Mouse (Mus musculus) heart, postnatal 0 days (tissue): ENCODE measurements around the gene Traf7. TPM values are rescaled to one million over a fixed set of nuclear protein-coding genes. Genes with fewer than 3 reads are reported as not detected.
A peak's percentile ranks its signal among the peaks of the same experiment; 100 is the strongest.

Source experiments
- ATAC-seq: fragments of 200-750 bp; cut with Nextera tagmentation; 2 replicates; pipeline ENCODE4 v1.8.0; 2017; ENCODE audit warnings: low read depth, moderate number of reproducible peaks, moderate library complexity; ENCODE audit not compliant: insufficient read depth
- DNase-seq: peaks from one replicate; pipeline ENCODE4 v3.0.0-alpha.2; 2016; ENCODE audit warnings: low spot score
- H3K27ac ChIP-seq: fragments of 300-500 bp; sonication (generic); 2 replicates; pipeline ENCODE4 v1.5.1; 2014; ENCODE audit warnings: low read depth, mild to moderate bottlenecking
- H3K27me3 ChIP-seq: fragments of 300-500 bp; sonication (generic); 2 replicates; pipeline ENCODE4 v1.6.1; 2014; ENCODE audit warnings: low read length, mixed read lengths; ENCODE audit not compliant: control insufficient read depth, insufficient read depth
- H3K36me3 ChIP-seq: fragments of 300-500 bp; sonication (generic); replicated peaks from 2 replicates; pipeline ENCODE4 v1.6.1; 2014; ENCODE audit warnings: low read length, mixed read lengths; ENCODE audit not compliant: control insufficient read depth, insufficient read depth
- H3K4me1 ChIP-seq: fragments of 300-500 bp; sonication (generic); 2 replicates; pipeline ENCODE4 v1.6.1; 2014; ENCODE audit warnings: antibody characterized with exemption; ENCODE audit not compliant: control insufficient read depth, insufficient read depth
- H3K4me2 ChIP-seq: fragments of 300-500 bp; sonication (generic); 2 replicates; pipeline ENCODE4 v1.6.1; 2014; ENCODE audit warnings: low read depth, mild to moderate bottlenecking, low read length, moderate library complexity
- H3K4me3 ChIP-seq: fragments of 300-500 bp; sonication (generic); 2 replicates; pipeline ENCODE4 v1.5.1; 2014; ENCODE audit warnings: low read depth, low read length
- H3K9ac ChIP-seq: fragments of 300-500 bp; sonication (generic); replicated peaks from 2 replicates; pipeline ENCODE4 v1.6.1; 2014; ENCODE audit warnings: low read depth, low read length, mixed read lengths
- H3K9me3 ChIP-seq: fragments of 300-500 bp; sonication (generic); replicated peaks from 2 replicates; pipeline ENCODE4 v1.6.1; 2016; ENCODE audit warnings: low read length; ENCODE audit not compliant: control insufficient read depth
- CTCF ChIP-seq: IDR thresholded peaks from 2 replicates; pipeline ENCODE4 v1.5.1; 2016; ENCODE audit warnings: antibody characterized with exemption, control low read depth, low read depth
- EP300 ChIP-seq: IDR thresholded peaks from 2 replicates; pipeline ENCODE4 v1.6.1; 2016; ENCODE audit warnings: antibody characterized with exemption, low read depth
- whole genome bisulfite sequencing: fragments of 180-500 bp; shearing (Covaris S2); extraction: QIAGEN DNeasy Blood & Tissue Kit; methylation state at CpG from one replicate; pipeline ENCODE4 v1.1.7; 2014; 5-methylcytosine and 5-hydroxymethylcytosine counted together
- polyA plus RNA-seq: library from polyadenylated mRNA; unstranded; fragments of >200 nt; fragmentation: Nextera tagmentation; extraction: Ambion mirVana; gene quantifications from 2 replicates; pipeline ENCODE4 v1.2.1, GENCODE M21; 2015
- total RNA-seq: library from RNA; depleted of rRNA; stranded (reverse); fragments of >200 nt; gene quantifications from 2 replicates; pipeline ENCODE4 v1.2.3, GENCODE M21; 2014; ENCODE audit warnings: low replicate concordance

The Traf7 gene
- total and polyA plus RNA-seq, 2 experiments from 2014 or later, result 48.9 to 281 TPM

DNA sequence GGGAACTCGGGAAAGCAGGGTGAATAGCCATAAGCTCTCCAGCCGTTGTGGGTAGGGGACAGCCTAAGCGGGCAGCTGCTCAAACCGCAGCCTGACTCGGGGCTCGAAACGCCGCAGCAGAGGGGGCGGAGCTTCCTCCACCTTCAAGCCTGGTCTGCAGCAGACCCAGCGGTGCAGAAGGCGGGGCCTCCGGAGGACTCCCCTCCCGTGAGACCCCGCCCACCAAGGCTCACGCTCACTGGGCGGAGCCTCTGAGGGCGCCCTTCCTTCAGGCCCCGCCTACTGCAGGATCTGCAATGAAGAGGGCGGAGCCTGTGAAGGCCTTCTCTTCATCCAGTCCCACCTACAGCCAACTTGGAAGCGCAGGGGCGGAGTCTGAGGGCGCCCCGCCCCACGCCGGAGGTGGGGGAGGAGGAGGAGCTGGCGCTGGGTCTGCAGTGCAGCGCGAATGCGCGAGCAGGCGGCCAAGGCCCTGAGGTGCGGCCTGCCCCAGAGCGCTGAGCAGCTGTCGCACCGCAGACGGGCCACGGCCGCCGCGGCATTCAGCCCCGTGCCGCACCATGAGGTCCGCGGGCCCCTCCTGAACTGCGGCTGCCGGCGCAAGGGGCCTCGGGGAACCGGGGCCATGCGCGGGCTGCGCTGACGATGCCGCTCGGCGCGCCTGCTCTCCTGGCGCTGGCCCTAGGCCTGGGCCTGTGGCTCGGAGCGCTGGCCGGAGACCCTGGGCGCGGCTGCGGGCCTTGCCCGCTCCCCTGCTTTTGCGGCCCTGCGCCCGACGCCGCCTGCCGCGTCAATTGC lies 22.1 kb upstream of the Traf7 start, which contains the start of gene Pkd1:
Gene Pkd1, plus strand, starts transcription at position 217 of the 798 bp plus-strand sequence.
- H3K9me3 ChIP-seq, result no peaks in the 10 kb centered on the region
- H3K9ac ChIP-seq, result peak within 1 kb of the TSS; percentile 90
- WGBS, result under 1% methylated on average over 55 of the region's 72 CpGs
- peak within 1 kb of the TSS; percentile 95 for H3K27ac ChIP-seq
- H3K4me3 ChIP-seq, result peak within 1 kb of the TSS; percentile 81
- ATAC-seq, result peak; percentile 96
- peak within 1 kb of the TSS; percentile 93 for H3K4me2 ChIP-seq
- H3K4me1 ChIP-seq, result peaks cover 19% of the 10 kb centered on the region
- TF ChIP-seq EP300, result no peak
- TF ChIP-seq CTCF, result no peak
- H3K27me3 ChIP-seq, result no peaks in the 10 kb centered on the region
- DNase-seq, result peak; percentile 100
- H3K36me3 ChIP-seq, result 0 out of 2 replicates have a peak, but pooled peaks cover 3% of the 10 kb centered on the region

DNA sequence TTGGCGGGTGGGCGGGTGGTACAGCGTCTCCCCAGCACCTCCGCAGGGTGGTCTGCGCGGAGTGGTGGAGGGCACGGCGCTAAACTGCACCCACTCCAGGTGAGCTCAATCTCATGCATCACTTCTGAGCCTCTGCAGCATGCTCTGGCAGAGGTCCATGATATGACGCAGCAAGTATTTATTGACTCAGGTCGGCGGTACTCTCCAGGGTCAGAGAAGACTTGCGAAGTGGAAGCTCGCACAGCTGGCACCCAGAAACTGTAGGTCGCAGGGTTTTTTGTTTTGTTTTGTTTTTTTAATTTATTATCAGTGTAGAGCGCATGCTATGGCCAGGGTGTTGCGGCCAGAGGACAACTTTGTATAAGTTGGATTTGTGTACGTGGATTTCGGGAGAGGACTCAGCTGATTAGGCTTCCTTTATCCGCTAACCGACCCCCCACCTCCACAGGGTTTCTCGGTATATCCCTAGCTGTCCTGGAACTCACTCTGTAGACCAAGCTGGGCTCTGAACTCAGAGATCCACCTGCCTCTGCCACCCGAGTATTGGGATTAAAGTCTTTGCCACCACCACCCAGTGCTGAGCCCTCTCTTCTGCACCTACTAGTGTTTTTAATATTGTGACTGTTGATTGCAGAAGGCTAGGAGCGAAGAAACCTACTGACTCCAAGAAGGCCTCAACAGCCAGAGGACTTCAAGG lies 21.3 kb upstream of the Traf7 start:
- TF ChIP-seq CTCF (no peak), EP300 (no peak)
- Histone ChIP-seq H3K27ac (peak overlapping the region; percentile 82), H3K9me3 (no peaks in the 10 kb centered on the region), H3K4me3 (peak overlapping the region; percentile 81), H3K9ac (peak overlapping the region; percentile 56; the same call in 1 of the 2 replicates), H3K4me1 (peaks cover 16% of the 10 kb centered on the region), H3K36me3 (0 out of 2 replicates have a peak, but pooled peaks cover under 1% of the 10 kb centered on the region), H3K27me3 (no peaks in the 10 kb centered on the region), H3K4me2 (peak overlapping the region; percentile 93)
- DNase-seq (peak; percentile 77), ATAC-seq (0 out of 2 replicates have a peak, but pooled peaks have one; percentile 0)
- WGBS, result 3% methylated on average over 23 of the region's 23 CpGs

- Histone ChIP-seq H3K9ac (no peak overlapping the region), H3K9me3 (no peaks in the 10 kb centered on the region), H3K4me1 (peaks cover 16% of the 10 kb centered on the region), H3K36me3 (no peaks in the 10 kb centered on the region), H3K27ac (peak overlapping the region; percentile 82), H3K4me3 (peak overlapping the region; percentile 81), H3K27me3 (no peaks in the 10 kb centered on the region), H3K4me2 (peak overlapping the region; percentile 93)
- WGBS, result 38% methylated on average over 9 of the region's 9 CpGs
- ATAC-seq (no peak), DNase-seq (no peak)
- TF ChIP-seq EP300 (no peak), CTCF (no peak)
Observed at GRCm38 (mm10) chr17:24548435-24548834, 20.7 kb upstream of the Traf7 start.

DNA sequence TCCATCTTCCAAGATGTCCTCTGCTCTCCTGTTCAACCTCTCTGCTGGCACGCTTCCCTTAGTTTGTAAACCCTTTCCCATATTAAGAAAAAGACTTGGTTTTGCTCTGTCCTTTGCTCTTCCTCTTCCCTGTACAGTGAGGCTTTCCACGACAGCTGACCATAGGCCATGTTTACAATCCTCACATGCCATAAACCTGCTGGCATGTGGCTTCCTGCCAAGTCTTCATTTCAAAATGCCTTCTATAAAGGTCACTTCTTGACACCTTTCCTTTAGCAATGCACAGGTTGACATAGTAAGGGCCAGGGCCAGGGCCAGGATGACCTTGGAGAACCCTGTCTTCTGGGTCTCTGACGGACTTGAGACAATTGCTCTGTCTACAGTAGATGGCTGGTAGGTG lies 18.5 kb upstream of the Traf7 start:
- Histone ChIP-seq H3K27me3 (no peaks in the 10 kb centered on the region), H3K9ac (no peak overlapping the region), H3K36me3 (no peaks in the 10 kb centered on the region), H3K4me1 (peaks cover 13% of the 10 kb centered on the region), H3K4me2 (no peak overlapping the region), H3K4me3 (no peak overlapping the region), H3K9me3 (no peaks in the 10 kb centered on the region), H3K27ac (no peak overlapping the region)
- ATAC-seq (no peak), DNase-seq (no peak)
- TF ChIP-seq EP300 (no peak), CTCF (no peak)
- WGBS, result 62% methylated on average over 3 of the region's 3 CpGs

GRCm38 (mm10) chr17:24545247-24545646 lies 17.5 kb upstream of the Traf7 start:
- TF ChIP-seq EP300, result no peak
- 0 out of 2 replicates have a peak, but pooled peaks have one; percentile 2 for TF ChIP-seq CTCF
- WGBS, result 89% methylated on average over 2 of the region's 2 CpGs

More at GRCm38 (mm10) chr17:24545247-24545646, 17.5 kb upstream of the Traf7 start:
- no peak for ATAC-seq
- no peaks in the 10 kb centered on the region for H3K36me3 ChIP-seq
- H3K27ac ChIP-seq, result no peak overlapping the region
- no peak for DNase-seq
- no peak overlapping the region for H3K4me2 ChIP-seq
- no peaks in the 10 kb centered on the region for H3K27me3 ChIP-seq
- 0 out of 2 replicates have a peak, but pooled peaks cover 4% of the 10 kb centered on the region for H3K4me1 ChIP-seq
- H3K9ac ChIP-seq, result no peak overlapping the region
- H3K9me3 ChIP-seq, result no peaks in the 10 kb centered on the region
- H3K4me3 ChIP-seq, result no peak overlapping the region
